Mouse (Mus musculus) lung, embryonic 15.5 days (tissue): ENCODE measurements around the gene Olfr1375. TPM values are rescaled to one million over a fixed set of nuclear protein-coding genes. Genes with fewer than 3 reads are reported as not detected.
"Not testable (repeated sequence)": the region's sequence is repeated elsewhere in the genome, so short reads cannot be mapped to it uniquely, and the experiment has no call there.

Experiments
- ATAC-seq: fragments of 200-750 bp; cut with Nextera tagmentation; 2 replicates; pipeline ENCODE4 v1.8.0; 2017; ENCODE audit warnings: moderate number of reproducible peaks, borderline replicate concordance; ENCODE audit not compliant: low FRiP score, low TSS enrichment; ENCODE audit errors: extremely low read depth
- H3K27ac ChIP-seq: fragments of 300-500 bp; sonication (generic); 2 replicates; pipeline ENCODE4 v1.5.1; 2015; ENCODE audit warnings: moderate library complexity, mild to moderate bottlenecking, inconsistent platforms
- H3K27me3 ChIP-seq: fragments of 300-500 bp; sonication (generic); 2 replicates; pipeline ENCODE4 v1.6.1; 2015; ENCODE audit warnings: inconsistent platforms
- H3K36me3 ChIP-seq: fragments of 300-500 bp; sonication (generic); 2 replicates; pipeline ENCODE4 v1.6.1; 2015; ENCODE audit warnings: inconsistent platforms
- H3K4me1 ChIP-seq: fragments of 300-500 bp; sonication (generic); 2 replicates; pipeline ENCODE4 v1.6.1; 2015; ENCODE audit warnings: inconsistent platforms
- H3K4me2 ChIP-seq: fragments of 300-500 bp; sonication (generic); 2 replicates; pipeline ENCODE4 v1.6.1; 2015; ENCODE audit warnings: inconsistent platforms, mild to moderate bottlenecking, moderate library complexity
- H3K4me3 ChIP-seq: fragments of 300-500 bp; sonication (generic); 2 replicates; pipeline ENCODE4 v1.5.1; 2015; ENCODE audit warnings: mild to moderate bottlenecking, inconsistent platforms
- H3K9ac ChIP-seq: fragments of 300-500 bp; sonication (generic); 2 replicates; pipeline ENCODE4 v1.6.1; 2015; ENCODE audit warnings: inconsistent platforms
- H3K9me3 ChIP-seq: fragments of 300-500 bp; sonication (generic); 2 replicates; pipeline ENCODE4 v1.6.1; 2016; ENCODE audit warnings: inconsistent platforms
- WGBS: fragments of 180-500 bp; shearing (Covaris S2); methylation state at CpG from one replicate; pipeline ENCODE4 v1.1.7; 2015; 5-methylcytosine and 5-hydroxymethylcytosine counted together
- polyA plus RNA-seq: library from polyadenylated mRNA; unstranded; fragments of >200 nt; fragmentation: Nextera tagmentation; extraction: Ambion mirVana; gene quantifications from 2 replicates; pipeline ENCODE4 v1.2.1, GENCODE M21; 2015

The Olfr1375 gene
- polyA plus RNA-seq: not detected in 2 replicates

GRCm38 (mm10) chr11:51047809-51048208 lies at the start of gene Olfr1375:
Gene Olfr1375 (plus strand): TSS chr11:51048109.
- WGBS: 65% methylated on average over 3 of the region's 3 CpGs
- not testable (repeated sequence) for H3K4me3 ChIP-seq, H3K27me3 ChIP-seq, H3K27ac ChIP-seq, H3K9me3 ChIP-seq, H3K36me3 ChIP-seq, H3K9ac ChIP-seq, ATAC-seq, H3K4me2 ChIP-seq, H3K4me1 ChIP-seq

GRCm38 (mm10) chr11:51003296-51003695 lies 44.6 kb upstream of the Olfr1375 start, which contains the start of gene Olfr51:
Gene Olfr51 (plus strand): TSS chr11:51003596.
- no peak for ATAC-seq
- Histone ChIP-seq H3K9me3 (no peaks in the 10 kb centered on the region), H3K9ac (no peak within 1 kb of the TSS), H3K4me3 (no peak within 1 kb of the TSS), H3K27me3 (no peaks in the 10 kb centered on the region), H3K4me1 (no peaks in the 10 kb centered on the region), H3K4me2 (no peak within 1 kb of the TSS), H3K36me3 (no peaks in the 10 kb centered on the region), H3K27ac (no peak within 1 kb of the TSS)
- 61% methylated on average over 5 of the region's 5 CpGs for WGBS

GRCm38 (mm10) chr11:51011821-51012220 lies 36.1 kb upstream of the Olfr1375 start:
- Histone ChIP-seq H3K36me3 (no peaks in the 10 kb centered on the region), H3K27me3 (no peaks in the 10 kb centered on the region), H3K9ac (no peak overlapping the region), H3K4me3 (no peak overlapping the region), H3K27ac (no peak overlapping the region), H3K4me1 (no peaks in the 10 kb centered on the region), H3K4me2 (no peak overlapping the region), H3K9me3 (no peaks in the 10 kb centered on the region)
- 33% methylated on average over 5 of the region's 5 CpGs for WGBS
- ATAC-seq: no peak

GRCm38 (mm10) chr11:51013936-51014335 lies 34.0 kb upstream of the Olfr1375 start, which contains the start of gene Olfr54:
Gene Olfr54 (plus strand): TSS chr11:51014236.
- WGBS: 31% methylated on average over 1 of the region's 1 CpGs
- ATAC-seq: no peak
- Histone ChIP-seq H3K9ac (no peak within 1 kb of the TSS), H3K4me3 (no peak within 1 kb of the TSS), H3K27me3 (no peaks in the 10 kb centered on the region), H3K4me1 (no peaks in the 10 kb centered on the region), H3K9me3 (no peaks in the 10 kb centered on the region), H3K27ac (no peak within 1 kb of the TSS), H3K4me2 (no peak within 1 kb of the TSS), H3K36me3 (no peaks in the 10 kb centered on the region)

GRCm38 (mm10) chr11:51016341-51016740 lies 31.6 kb upstream of the Olfr1375 start:
- H3K27me3 ChIP-seq: no peaks in the 10 kb centered on the region
- no peak overlapping the region for H3K27ac ChIP-seq
- H3K4me1 ChIP-seq: no peaks in the 10 kb centered on the region
- 40% methylated on average over 2 of the region's 2 CpGs for WGBS
- no peak overlapping the region for H3K9ac ChIP-seq
- no peaks in the 10 kb centered on the region for H3K36me3 ChIP-seq
- H3K4me3 ChIP-seq: no peak overlapping the region
- ATAC-seq: no peak
- no peaks in the 10 kb centered on the region for H3K9me3 ChIP-seq
- no peak overlapping the region for H3K4me2 ChIP-seq

- not testable (repeated sequence) for H3K27ac ChIP-seq, H3K9ac ChIP-seq, H3K4me1 ChIP-seq, ATAC-seq, H3K4me3 ChIP-seq, H3K9me3 ChIP-seq, H3K36me3 ChIP-seq, H3K27me3 ChIP-seq, H3K4me2 ChIP-seq
- 83% methylated on average over 11 of the region's 11 CpGs for WGBS
These were observed 21.1 kb upstream of the Olfr1375 start for GRCm38 (mm10) chr11:51026811-51027210.

- ATAC-seq, H3K9me3 ChIP-seq: not testable (repeated sequence)
These were observed 18.5 kb upstream of the Olfr1375 start for GRCm38 (mm10) chr11:51029381-51029780.

GRCm38 (mm10) chr11:51030225-51030624 lies 17.7 kb upstream of the Olfr1375 start:
- no peak for ATAC-seq
- H3K36me3 ChIP-seq: no peaks in the 10 kb centered on the region
- no peak overlapping the region for H3K27ac ChIP-seq
- no peaks in the 10 kb centered on the region for H3K27me3 ChIP-seq
- no peaks in the 10 kb centered on the region for H3K9me3 ChIP-seq
- no peak overlapping the region for H3K4me3 ChIP-seq
- H3K4me2 ChIP-seq: no peak overlapping the region
- H3K4me1 ChIP-seq: no peaks in the 10 kb centered on the region
- WGBS: 77% methylated on average over 2 of the region's 2 CpGs
- H3K9ac ChIP-seq: no peak overlapping the region

More at GRCm38 (mm10) chr11:51029381-51029780, 18.5 kb upstream of the Olfr1375 start:
- not testable (repeated sequence) for H3K4me2 ChIP-seq, H3K9ac ChIP-seq, H3K27ac ChIP-seq, H3K4me1 ChIP-seq, H3K27me3 ChIP-seq, H3K4me3 ChIP-seq, H3K36me3 ChIP-seq
- WGBS: 72% methylated on average over 8 of the region's 8 CpGs

- no peaks in the 10 kb centered on the region for H3K9me3 ChIP-seq
- no peaks in the 10 kb centered on the region for H3K36me3 ChIP-seq
- H3K4me1 ChIP-seq: no peaks in the 10 kb centered on the region
- 17% methylated on average over 1 of the region's 1 CpGs for WGBS
- H3K4me3 ChIP-seq: no peak overlapping the region
- H3K4me2 ChIP-seq: no peak overlapping the region
- ATAC-seq: no peak
- no peaks in the 10 kb centered on the region for H3K27me3 ChIP-seq
- H3K27ac ChIP-seq: no peak overlapping the region
- no peak overlapping the region for H3K9ac ChIP-seq
These were observed 15.1 kb upstream of the Olfr1375 start for GRCm38 (mm10) chr11:51032851-51033250.

- H3K4me3 ChIP-seq, H3K27ac ChIP-seq, H3K36me3 ChIP-seq, H3K27me3 ChIP-seq, H3K4me1 ChIP-seq, H3K4me2 ChIP-seq, H3K9ac ChIP-seq, H3K9me3 ChIP-seq, ATAC-seq: not testable (repeated sequence)
These were observed 13.8 kb upstream of the Olfr1375 start for GRCm38 (mm10) chr11:51034141-51034540.

- H3K4me3 ChIP-seq: no peak overlapping the region
- no peaks in the 10 kb centered on the region for H3K4me1 ChIP-seq
- no peak overlapping the region for H3K27ac ChIP-seq
- H3K9ac ChIP-seq: no peak overlapping the region
- no peaks in the 10 kb centered on the region for H3K27me3 ChIP-seq
- H3K36me3 ChIP-seq: no peaks in the 10 kb centered on the region
- WGBS: 57% methylated on average over 2 of the region's 2 CpGs
- no peak overlapping the region for H3K4me2 ChIP-seq
- no peak for ATAC-seq
- no peaks in the 10 kb centered on the region for H3K9me3 ChIP-seq
These were observed 12.0 kb upstream of the Olfr1375 start for GRCm38 (mm10) chr11:51035951-51036350.

GRCm38 (mm10) chr11:51044776-51045175 lies 3.1 kb upstream of the Olfr1375 start:
- H3K9ac ChIP-seq, ATAC-seq, H3K27me3 ChIP-seq, H3K36me3 ChIP-seq, H3K4me3 ChIP-seq, H3K4me2 ChIP-seq, H3K4me1 ChIP-seq, H3K9me3 ChIP-seq, H3K27ac ChIP-seq: not testable (repeated sequence)
- WGBS: 58% methylated on average over 3 of the region's 3 CpGs

GRCm38 (mm10) chr11:51051678-51052077 lies 3.8 kb downstream of the Olfr1375 start:
- Histone ChIP-seq H3K9me3 (no peaks in the 10 kb centered on the region), H3K9ac (no peak overlapping the region), H3K4me3 (no peak overlapping the region), H3K4me1 (no peaks in the 10 kb centered on the region), H3K4me2 (no peak overlapping the region), H3K27ac (no peak overlapping the region), H3K36me3 (no peaks in the 10 kb centered on the region), H3K27me3 (no peaks in the 10 kb centered on the region)
- 50% methylated on average over 2 of the region's 2 CpGs for WGBS
- no peak for ATAC-seq
